ENCODE assay signal across 8 mouse cellular contexts in genomic region chr17:17828191-17828981, GRCm38 (mm10). TPM values are rescaled to one million over a fixed set of nuclear protein-coding genes. Genes with fewer than 3 reads are reported as not detected.
DNase-seq lines count a peak whose midpoint lies in the region; ATAC-seq and TF ChIP-seq lines count a peak whose summit lies in the region.

No protein-coding gene starts in this region.

- peaks cover 12% of the 10 kb centered on the region for H3K27me3 ChIP-seq in spleen, adult 2 months (ENCODE audit: control insufficient read depth, insufficient read depth, low read length)
- no peaks in the 10 kb centered on the region for H3K27me3 ChIP-seq in limb, embryonic 15.5 days

- H3K4me2 ChIP-seq in limb, embryonic 15.5 days, result peak overlapping the region; percentile 71

- TF ChIP-seq CTCF in spleen, adult 2 months (IDR thresholded peaks at IDR 0.05; ENCODE audit: extremely low read depth, insufficient read depth, insufficient read length, insufficient replicate concordance), result no peak

- peak overlapping the region; percentile 57 for H3K27ac ChIP-seq in spleen, adult 2 months (ENCODE audit: insufficient read depth, low read length)
- peak overlapping the region; percentile 99 for H3K27ac ChIP-seq in limb, embryonic 15.5 days

- no peaks in the 10 kb centered on the region for H3K36me3 ChIP-seq in spleen, adult 2 months (ENCODE audit: control insufficient read depth, insufficient read depth, low read length)
- H3K36me3 ChIP-seq in limb, embryonic 15.5 days, result peaks cover 22% of the 10 kb centered on the region

- peak overlapping the region; percentile 47; the same call in 1 of the 2 replicates for H3K4me3 ChIP-seq in spleen, adult 2 months (ENCODE audit: extremely low read depth, insufficient read depth, insufficient read length)
- H3K4me3 ChIP-seq in limb, embryonic 15.5 days, result peak overlapping the region; percentile 81

- H3K9ac ChIP-seq in limb, embryonic 15.5 days, result peak overlapping the region; percentile 72

- WGBS in spleen, adult 2 months, result 5% methylated on average over 10 of the region's 15 CpGs
- WGBS in limb, embryonic 15.5 days, result 0% methylated on average over 8 of the region's 15 CpGs

- no peaks in the 10 kb centered on the region for H3K9me3 ChIP-seq in limb, embryonic 15.5 days

- no peak for DNase-seq in spleen, adult 2 months (ENCODE audit: low read depth in 1 of 2, low spot score in 2 of 2)
- DNase-seq in spleen, postnatal 36 days (ENCODE audit: low spot score in 2 of 2), result no peak
- DNase-seq in cerebellum, postnatal 4 days (ENCODE audit: low spot score in 2 of 2), result peak; percentile 35 to 58
- peak; percentile 60 for DNase-seq in gastrocnemius, postnatal 14 days
- peak; percentile 90 for DNase-seq in neural tube, embryonic 10.5 days (ENCODE audit: extremely low spot score, low spot score)

- intact Hi-C loops in gastrocnemius, postnatal 14 days (cut with DNase I; ENCODE audit: low total_unique reads), result no loop called here

- ATAC-seq in inflammation-experienced regulatory T-cells, adult 6 months, result peak; percentile 7
- peak; percentile 85 for ATAC-seq in limb, embryonic 15.5 days (ENCODE audit: insufficient number of reproducible peaks, low FRiP score, low TSS enrichment, low read depth)
- no peak for ATAC-seq in activated CD4-positive, CD25-positive, alpha-beta regulatory T cell, adult 4 months

- no peak for TF ChIP-seq POLR2A in spleen, adult 2 months (IDR thresholded peaks at IDR 0.05; ENCODE audit: low read depth, low read length)

- peaks cover 3% of the 10 kb centered on the region for H3K4me1 ChIP-seq in spleen, adult 2 months (ENCODE audit: control insufficient read depth, insufficient read depth, insufficient read length)
- peaks cover 35% of the 10 kb centered on the region for H3K4me1 ChIP-seq in limb, embryonic 15.5 days

RNA-seq across cellular contexts. Expression of gene Spaca6, which starts 1.4 kb away (rescaled TPM):
- 6.8 and 8.6 TPM in 2 replicates for polyA plus RNA-seq in spleen, adult 2 months (2012; rRNA removed)
- total RNA-seq in gastrocnemius, postnatal 14 days (2021), result 1 to 10 TPM; 6.8 to 9.1 TPM
- 10 to 100 TPM in 2 of 3 experiments, 1 to 10 TPM in 1; 2.4 to 13.5 (median 12.6) TPM for polyA plus RNA-seq in inflammation-experienced regulatory T-cells, adult 6 months (2017; shearing (Covaris generic))
- polyA plus RNA-seq in limb, embryonic 15.5 days (2015; fragmentation: Nextera tagmentation; extraction: Ambion mirVana), result 25.3 and 36.6 TPM in 2 replicates
- polyA plus RNA-seq in activated CD4-positive, CD25-positive, alpha-beta regulatory T cell, adult 4 months (2017; shearing (Covaris generic)), result 1 to 10 TPM; 5.1 to 6.2 TPM

RNA-seq across cellular contexts. Expression of gene Has1, which starts 26.6 kb away (rescaled TPM):
- 0.11 and 0.25 TPM in 2 replicates for polyA plus RNA-seq in spleen, adult 2 months (2012; rRNA removed)
- total RNA-seq in gastrocnemius, postnatal 14 days (2021), result under 1 TPM in 1 of 2 experiments, not detected in 1; 0.09 TPM
- under 1 TPM in 1 of 3 experiments, not detected in 2; 0.12 TPM for polyA plus RNA-seq in inflammation-experienced regulatory T-cells, adult 6 months (2017; shearing (Covaris generic))
- polyA plus RNA-seq in limb, embryonic 15.5 days (2015; fragmentation: Nextera tagmentation; extraction: Ambion mirVana), result 1.6 and 2.0 TPM in 2 replicates
- polyA plus RNA-seq in activated CD4-positive, CD25-positive, alpha-beta regulatory T cell, adult 4 months (2017; shearing (Covaris generic)), result not detected

RNA-seq across cellular contexts. Expression of gene Fpr1, which starts 55.4 kb away (rescaled TPM):
- polyA plus RNA-seq in spleen, adult 2 months (2012; rRNA removed), result 8.2 and 8.9 TPM in 2 replicates
- not detected for total RNA-seq in gastrocnemius, postnatal 14 days (2021)
- polyA plus RNA-seq in inflammation-experienced regulatory T-cells, adult 6 months (2017; shearing (Covaris generic)), result under 1 TPM in 1 of 3 experiments, not detected in 2; 0.72 TPM
- 0.33 and 0.91 TPM in 2 replicates for polyA plus RNA-seq in limb, embryonic 15.5 days (2015; fragmentation: Nextera tagmentation; extraction: Ambion mirVana)
- under 1 TPM in 1 of 2 experiments, not detected in 1; 0.33 TPM for polyA plus RNA-seq in activated CD4-positive, CD25-positive, alpha-beta regulatory T cell, adult 4 months (2017; shearing (Covaris generic))

RNA-seq across cellular contexts. Expression of gene Fpr2, which starts 59.2 kb away (rescaled TPM):
- polyA plus RNA-seq in spleen, adult 2 months (2012; rRNA removed), result 2.4 and 2.8 TPM in 2 replicates
- total RNA-seq in gastrocnemius, postnatal 14 days (2021), result not detected
- polyA plus RNA-seq in inflammation-experienced regulatory T-cells, adult 6 months (2017; shearing (Covaris generic)), result under 1 TPM in 2 of 3 experiments, not detected in 1; 0.34 to 0.64 TPM
- polyA plus RNA-seq in limb, embryonic 15.5 days (2015; fragmentation: Nextera tagmentation; extraction: Ambion mirVana), result 0.38 and 0.52 TPM in 2 replicates
- polyA plus RNA-seq in activated CD4-positive, CD25-positive, alpha-beta regulatory T cell, adult 4 months (2017; shearing (Covaris generic)), result under 1 TPM in 1 of 2 experiments, not detected in 1; 0.69 TPM

RNA-seq across cellular contexts. Expression of gene Fpr3, which starts 59.3 kb away (rescaled TPM):
- polyA plus RNA-seq in spleen, adult 2 months (2012; rRNA removed), result not detected in 2 replicates
- not detected for total RNA-seq in gastrocnemius, postnatal 14 days (2021)
- polyA plus RNA-seq in inflammation-experienced regulatory T-cells, adult 6 months (2017; shearing (Covaris generic)), result not detected
- polyA plus RNA-seq in limb, embryonic 15.5 days (2015; fragmentation: Nextera tagmentation; extraction: Ambion mirVana), result not detected in 2 replicates
- polyA plus RNA-seq in activated CD4-positive, CD25-positive, alpha-beta regulatory T cell, adult 4 months (2017; shearing (Covaris generic)), result under 1 TPM in 1 of 2 experiments, not detected in 1; 0.54 TPM

Comparison
In these comparisons a context has a peak if more than half of its experiments do, and no peak if none do; other contexts are left out.
1. DNase-seq: peak in cerebellum, postnatal 4 days (2 of 2), gastrocnemius, postnatal 14 days (single experiment) and neural tube, embryonic 10.5 days (single experiment); none in spleen, adult 2 months (0 of 2) and spleen, postnatal 36 days (0 of 2).